ENCODE assay signal across 25 mouse cellular contexts in the genomic region with DNA sequence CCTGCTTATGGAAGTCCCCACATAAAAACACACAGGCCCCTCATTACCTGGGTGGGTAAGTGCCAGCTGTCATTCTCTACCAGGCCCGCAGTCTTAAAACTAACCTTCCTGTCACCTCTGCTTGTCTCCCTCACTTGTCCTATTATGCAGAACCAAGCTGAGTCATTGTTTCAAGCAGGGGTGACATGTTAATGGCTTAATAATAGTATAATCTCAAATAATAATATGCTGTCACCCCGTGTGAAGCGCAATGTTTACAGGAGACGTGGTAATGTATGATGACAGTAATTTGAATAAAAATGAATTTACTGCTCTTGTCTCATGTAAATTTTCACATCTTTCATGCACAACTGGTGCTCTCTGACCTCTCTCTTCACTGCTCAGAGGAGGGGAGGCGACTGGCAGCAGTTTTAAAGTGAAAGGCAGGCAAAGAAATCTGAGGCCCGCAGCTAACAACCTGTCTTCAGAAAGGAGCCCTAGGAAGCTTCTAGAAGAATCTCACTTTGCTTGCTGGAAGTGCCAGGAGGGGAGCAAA.
"Had no signal": no experiment of that assay in that cellular context is flagged by ENCODE, and none has a peak within 500 bp of the region (broad histone marks: within the 10 kb centered on the region; RNA-seq: fewer than 3 reads in every experiment).

No protein-coding gene starts in this region.

- DNase-seq: gastrocnemius, adult 2 months; gastrocnemius, postnatal 10 days; gastrocnemius, postnatal 25 days; heart, adult 18-20 months; heart, postnatal 10 days; heart, postnatal 4 days; kidney, adult 18-20 months; kidney, adult 8-10 months; kidney, postnatal 14 days; kidney, postnatal 36 days; layer of hippocampus, adult 9-11 months; layer of hippocampus, postnatal 36 days; left cerebral cortex, postnatal 4 days had no signal

- H3K9ac ChIP-seq: heart, embryonic 12.5 days; hindbrain, embryonic 13.5 days; hindbrain, embryonic 15.5 days; intestine, embryonic 15.5 days; limb, embryonic 13.5 days; limb, embryonic 15.5 days; liver, embryonic 12.5 days; liver, embryonic 14.5 days had no signal

- H3K27ac ChIP-seq: gastrocnemius, adult 2 months; heart, embryonic 10.5 days; hindbrain, embryonic 13.5 days; hindbrain, embryonic 15.5 days; intestine, embryonic 15.5 days; kidney, postnatal 0 days; limb, embryonic 13.5 days; limb, embryonic 15.5 days; liver, embryonic 12.5 days; liver, embryonic 14.5 days had no signal

- H3K36me3 ChIP-seq: heart, embryonic 10.5 days; heart, embryonic 12.5 days; hindbrain, embryonic 13.5 days; hindbrain, embryonic 15.5 days; intestine, embryonic 15.5 days; limb, embryonic 13.5 days; limb, embryonic 15.5 days; liver, embryonic 12.5 days had no signal

- ATAC-seq: inflammation-experienced regulatory T-cells, adult 6 months; intestine, embryonic 15.5 days; intestine, postnatal 0 days; liver, embryonic 12.5 days had no signal

- H3K4me3 ChIP-seq: gastrocnemius, adult 2 months; heart, embryonic 10.5 days; heart, embryonic 12.5 days; hindbrain, embryonic 13.5 days; hindbrain, embryonic 15.5 days; intestine, embryonic 15.5 days; limb, embryonic 13.5 days; limb, embryonic 15.5 days; liver, embryonic 12.5 days had no signal

- H3K9me3 ChIP-seq: heart, embryonic 10.5 days; heart, embryonic 12.5 days; hindbrain, embryonic 13.5 days; hindbrain, embryonic 15.5 days; intestine, embryonic 15.5 days; limb, embryonic 13.5 days; limb, embryonic 15.5 days; liver, embryonic 12.5 days had no signal

- H3K4me1 ChIP-seq: hindbrain, embryonic 13.5 days; hindbrain, embryonic 15.5 days; intestine, embryonic 15.5 days; limb, embryonic 13.5 days; liver, embryonic 12.5 days had no signal

- H3K4me2 ChIP-seq: heart, embryonic 12.5 days; hindbrain, embryonic 13.5 days; hindbrain, embryonic 15.5 days; intestine, embryonic 15.5 days; limb, embryonic 13.5 days; limb, embryonic 15.5 days; liver, embryonic 12.5 days had no signal

- H3K27me3 ChIP-seq: hindbrain, embryonic 15.5 days; intestine, embryonic 15.5 days; liver, embryonic 12.5 days had no signal
